Mouse (Mus musculus): ENCODE results near the gene Snapc4. TPM values are rescaled to one million over a fixed set of nuclear protein-coding genes. Genes with fewer than 3 reads are reported as not detected.

Snapc4 gene
- polyA plus RNA-seq, 1 experiment from 2014 or later = 19.4 TPM

GRCm38 (mm10) chr2:26342044-26342443, 38.4 kb downstream of the Snapc4 start:
- DNase-seq (ENCODE audit: low spot score) = no peak

GRCm38 (mm10) chr2:26341510-26341981, 38.9 kb downstream of the Snapc4 start:
- no peak for DNase-seq (ENCODE audit: low spot score)

DNA sequence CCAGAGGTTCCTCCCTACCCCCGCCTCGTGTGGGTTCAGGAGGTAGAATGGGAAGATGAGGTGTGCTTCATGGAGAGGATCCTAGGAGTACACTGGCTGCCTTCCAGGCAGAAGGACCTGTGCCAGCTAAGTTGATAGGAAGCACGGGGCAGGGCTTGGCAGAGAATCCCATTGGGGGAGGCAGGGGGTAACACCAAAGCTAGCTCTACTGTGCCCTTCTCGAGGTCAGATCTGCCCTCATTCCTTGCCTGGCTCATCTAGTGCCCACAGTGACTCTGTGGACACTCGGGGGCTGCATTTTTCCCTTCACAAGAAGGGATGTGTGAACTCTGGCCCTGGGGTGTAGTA, 41.3 kb downstream of the Snapc4 start:
- no peak for DNase-seq (ENCODE audit: low spot score)

- DNase-seq (ENCODE audit: low spot score) = no peak
These were observed 41.9 kb downstream of the Snapc4 start for GRCm38 (mm10) chr2:26338302-26339203.

DNA sequence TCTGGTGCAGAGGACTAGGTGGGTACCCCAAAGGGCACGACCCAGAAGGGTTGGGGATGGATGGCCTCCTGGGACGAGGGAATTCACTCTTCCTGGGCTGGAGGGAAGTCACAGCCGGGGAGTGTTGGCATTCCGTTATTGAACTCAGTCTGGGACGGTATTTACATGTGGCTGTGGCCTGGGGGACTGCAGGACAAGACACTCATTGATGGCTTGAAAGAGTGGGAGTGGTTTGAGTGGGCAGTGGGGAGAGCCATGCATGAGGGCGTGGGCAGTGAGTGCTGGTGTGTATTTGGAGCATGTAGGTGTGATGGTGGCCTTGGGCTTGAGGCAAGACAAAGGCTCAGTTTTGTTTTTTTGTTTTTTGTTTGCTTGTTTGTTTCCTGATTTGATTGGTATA, 49.8 kb downstream of the Snapc4 start:
- DNase-seq (ENCODE audit: low spot score) = no peak

DNA sequence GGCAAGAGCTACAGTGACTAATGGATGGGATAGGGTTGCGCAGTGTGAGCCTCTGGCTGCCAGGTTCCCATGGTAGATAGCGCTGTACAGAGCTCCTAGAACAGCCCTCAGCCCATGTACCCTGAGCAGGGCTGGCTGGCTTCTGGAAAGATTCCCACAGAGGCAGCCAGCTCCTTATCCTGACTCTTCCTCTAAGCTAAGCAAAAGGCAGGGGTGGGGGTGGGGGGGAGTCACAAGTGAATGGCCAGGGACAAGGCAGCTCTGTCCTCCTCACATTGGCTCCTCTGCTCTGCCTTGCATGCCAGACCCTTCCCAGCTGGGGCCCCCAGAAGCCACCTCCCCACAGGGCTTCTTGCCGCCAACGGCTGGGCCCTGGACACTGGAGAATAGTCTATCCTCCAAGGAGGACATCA, 50.4 kb downstream of the Snapc4 start:
- DNase-seq (ENCODE audit: low spot score) = no peak

GRCm38 (mm10) chr2:26329402-26329801, 51.1 kb downstream of the Snapc4 start:
- no peak for DNase-seq (ENCODE audit: low spot score)

DNA sequence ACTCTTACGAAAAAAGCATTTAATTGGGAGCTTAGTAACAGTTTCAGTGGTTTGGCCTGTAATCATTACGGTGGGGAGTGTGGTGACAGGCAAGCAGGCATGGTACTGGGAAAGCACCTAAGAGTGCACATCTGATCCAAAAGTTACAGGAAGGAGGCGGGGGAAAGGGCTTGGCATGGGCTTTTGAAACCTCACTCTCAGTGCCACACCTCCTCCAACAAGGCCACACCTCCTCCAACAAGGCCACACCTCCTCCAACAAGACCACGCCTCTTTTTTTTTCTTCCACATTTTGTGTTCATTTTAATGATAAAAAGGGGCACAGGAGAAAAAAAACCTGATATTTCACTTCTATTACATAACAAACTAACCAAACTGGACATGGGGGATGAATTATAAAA, 52.6 kb downstream of the Snapc4 start:
- DNase-seq (ENCODE audit: low spot score) = no peak

DNA sequence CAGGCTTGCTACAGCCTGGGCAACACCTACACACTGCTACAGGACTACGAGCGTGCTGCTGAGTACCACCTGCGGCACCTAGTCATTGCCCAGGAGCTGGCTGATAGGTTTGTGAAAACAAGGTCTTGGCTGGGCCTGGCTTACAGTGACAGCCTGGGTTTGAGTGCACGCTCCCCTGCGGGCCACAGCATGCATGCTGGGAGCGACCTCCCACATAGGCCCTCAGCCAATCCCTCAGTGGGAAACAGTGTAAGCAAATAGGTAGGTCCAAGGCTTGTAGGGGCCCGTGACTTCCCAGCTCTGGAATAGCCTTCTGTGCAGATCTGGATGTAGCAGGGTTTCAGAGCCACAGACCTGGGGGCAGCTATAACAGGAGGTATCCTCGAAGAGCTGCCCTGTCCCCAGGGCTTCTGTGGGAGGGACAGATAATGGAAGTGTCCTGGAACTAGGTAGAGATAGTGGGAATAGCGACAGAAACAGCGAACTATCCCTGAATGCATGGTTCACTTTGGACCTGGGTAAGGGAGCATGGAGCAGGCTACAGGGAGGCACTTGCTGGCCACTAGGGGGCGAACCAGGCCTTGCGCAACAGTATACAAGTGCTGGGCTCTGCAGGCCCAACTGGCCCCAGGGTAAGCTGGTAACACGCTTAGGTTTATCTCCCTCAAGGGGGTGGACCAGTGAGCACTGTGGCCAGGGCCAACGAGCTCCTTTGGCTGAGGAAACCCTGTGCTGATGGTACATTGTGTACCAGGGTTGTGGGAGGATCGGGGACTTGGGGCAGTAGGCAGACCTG, 54.9 kb downstream of the Snapc4 start:
- peak; percentile 75 for DNase-seq (ENCODE audit: low spot score)

GRCm38 (mm10) chr2:26324917-26325316, 55.5 kb downstream of the Snapc4 start:
- DNase-seq (ENCODE audit: low spot score) = peak; percentile 48

- DNase-seq (ENCODE audit: low spot score) = no peak
These were observed 56.7 kb downstream of the Snapc4 start for GRCm38 (mm10) chr2:26323589-26324325.

DNA sequence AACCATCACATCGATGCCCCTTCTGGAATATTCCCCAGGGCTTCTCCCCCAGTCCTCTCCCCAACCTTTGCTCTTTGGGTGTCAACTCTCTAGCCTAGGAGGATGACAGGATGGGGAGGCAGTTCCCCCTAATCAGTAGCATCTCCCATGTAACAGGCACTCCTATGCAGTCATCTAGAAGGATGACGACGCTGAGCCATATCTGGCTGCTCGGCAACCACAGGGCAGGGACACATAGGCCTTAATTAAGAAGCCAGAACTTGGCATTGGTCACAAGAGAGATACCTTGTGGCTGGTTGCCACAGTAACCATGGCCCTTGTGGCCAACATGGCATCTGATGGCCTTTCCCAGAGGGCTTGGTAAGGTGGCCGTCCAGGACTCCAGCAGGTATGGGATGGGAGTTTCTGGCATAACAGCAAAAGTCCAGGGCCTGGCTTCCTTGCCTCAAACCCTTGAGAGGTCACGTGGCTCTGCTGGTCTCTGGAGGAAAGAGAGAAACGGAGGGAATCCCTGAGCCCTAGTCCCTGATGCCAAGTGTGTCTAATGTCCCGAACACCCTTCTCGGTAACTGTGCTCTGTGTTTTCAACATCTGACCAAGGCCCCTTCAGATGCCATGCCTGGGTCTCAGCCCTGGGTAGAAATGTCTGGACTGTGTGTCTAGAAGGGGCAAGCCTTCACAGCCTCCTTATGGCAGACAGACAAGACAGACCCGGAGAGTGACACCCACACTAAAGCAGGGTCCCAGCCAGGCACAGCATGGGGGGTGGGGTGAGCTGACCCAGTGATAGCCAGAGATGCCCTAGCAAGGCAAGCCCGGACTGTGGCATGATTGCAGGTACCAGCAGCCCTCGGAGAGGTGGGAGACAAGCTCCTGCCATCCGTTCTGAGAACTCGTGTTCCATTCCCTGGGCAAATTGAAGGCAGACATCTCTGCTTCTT, 59.9 kb downstream of the Snapc4 start:
- no peak for DNase-seq (ENCODE audit: low spot score)

DNA sequence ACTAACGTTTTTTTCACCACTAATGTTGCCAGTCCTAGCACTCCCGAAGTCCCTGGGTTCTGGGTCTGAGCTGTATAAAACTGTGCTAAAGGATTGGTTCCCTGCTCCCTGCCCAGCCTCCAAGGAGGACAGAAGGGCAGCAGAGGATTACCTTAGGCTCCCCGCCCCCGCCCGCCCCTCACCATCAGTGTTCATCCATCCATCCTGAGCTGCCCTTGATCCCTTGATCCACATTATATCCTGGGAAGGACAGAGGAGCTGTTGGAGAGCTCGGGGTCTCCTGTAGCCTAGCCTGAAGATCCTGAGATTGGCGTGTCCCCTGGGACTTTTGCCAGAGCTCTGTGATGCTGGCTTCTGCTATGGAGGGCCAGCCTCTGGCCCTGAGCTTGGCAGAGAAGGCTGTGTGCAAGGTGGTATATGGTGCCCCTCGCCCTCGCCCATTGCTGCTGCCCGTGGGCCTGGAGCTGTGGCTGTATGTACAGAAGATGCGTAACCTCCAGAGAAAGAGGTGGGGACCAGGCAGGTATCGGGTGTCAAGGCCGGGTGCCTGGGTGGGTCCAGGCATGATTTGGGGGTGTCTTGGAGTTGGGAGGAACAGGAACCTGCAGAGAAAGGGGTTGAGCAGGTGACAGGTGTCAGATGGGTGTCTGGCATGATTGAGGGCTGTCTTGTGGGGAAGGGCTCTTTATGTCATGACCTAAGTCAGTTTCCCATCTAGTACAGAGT, 60.8 kb downstream of the Snapc4 start:
- no peak for DNase-seq (ENCODE audit: low spot score)

DNA sequence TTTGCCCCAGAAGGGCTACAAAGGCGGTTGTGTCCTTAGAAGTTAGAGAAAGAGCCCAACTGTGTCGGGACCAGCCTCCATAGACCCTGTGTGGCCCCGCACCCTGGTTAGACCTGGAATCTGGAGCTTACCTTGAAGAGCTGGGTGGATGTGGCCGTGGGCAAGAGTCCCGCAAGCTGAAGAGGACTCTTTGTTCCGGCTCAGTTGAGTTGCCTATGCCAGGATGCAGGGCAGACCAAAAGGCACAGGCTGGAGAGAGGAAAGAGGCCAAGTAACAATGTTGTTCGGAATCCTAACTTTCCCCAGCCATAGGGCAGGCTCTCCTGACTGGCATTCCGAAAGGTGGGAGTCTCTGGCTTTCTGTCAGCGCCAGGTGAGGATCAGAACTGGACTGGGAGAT, 61.3 kb downstream of the Snapc4 start:
- no peak for DNase-seq (ENCODE audit: low spot score)

DNA sequence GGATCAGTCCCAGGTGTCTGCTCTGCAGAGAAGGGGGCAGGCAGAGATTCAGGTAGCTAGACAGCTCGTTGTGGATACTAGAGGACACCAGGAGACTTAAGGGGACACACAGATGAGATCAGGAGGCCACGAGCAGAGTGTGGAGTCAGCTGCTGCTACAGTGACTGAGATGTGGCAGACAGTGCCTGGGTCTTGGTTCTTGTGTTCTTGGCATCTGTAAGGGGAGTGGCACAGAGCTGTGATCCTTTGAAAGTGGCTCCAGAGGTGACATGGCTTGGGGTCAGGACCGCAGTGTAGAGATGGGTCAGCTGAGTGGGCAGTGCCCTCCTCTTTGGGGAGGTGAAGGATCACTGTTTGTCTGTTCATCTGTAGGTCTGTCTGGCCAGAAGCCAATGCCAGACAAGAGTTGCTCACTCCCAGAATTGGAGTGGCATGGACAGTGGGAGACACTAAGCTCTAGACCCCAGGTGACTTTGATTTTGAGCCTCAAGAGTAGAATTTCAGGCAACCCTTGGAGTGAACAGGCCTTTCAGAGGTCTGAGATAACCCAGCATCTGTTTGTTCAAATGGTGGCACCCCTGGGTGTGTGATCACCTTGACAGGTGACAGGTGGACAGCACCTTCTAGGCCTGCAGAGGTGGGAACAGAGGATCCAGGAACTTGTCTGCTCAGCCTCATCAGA, 62.3 kb downstream of the Snapc4 start:
- no peak for DNase-seq (ENCODE audit: low spot score)

GRCm38 (mm10) chr2:26317371-26317770, 63.1 kb downstream of the Snapc4 start:
- no peak for DNase-seq (ENCODE audit: low spot score)

- no peak for DNase-seq (ENCODE audit: low spot score)
These were observed 63.7 kb downstream of the Snapc4 start for GRCm38 (mm10) chr2:26316576-26317246.

- no peak for DNase-seq (ENCODE audit: low spot score)
These were observed 64.5 kb downstream of the Snapc4 start for GRCm38 (mm10) chr2:26315925-26316311.
